Comparison of ENCODE assay signal across 10 mouse cellular contexts in genomic region chr19:61266651-61267050, GRCm38 (mm10). TPM values are rescaled to one million over a fixed set of nuclear protein-coding genes. Genes with fewer than 3 reads are reported as not detected.
DNase-seq lines count a peak whose midpoint lies in the region; ATAC-seq and TF ChIP-seq lines count a peak whose summit lies in the region.
"Had no signal": no experiment of that assay in that cellular context is flagged by ENCODE, and none has a peak within 500 bp of the region (broad histone marks: within the 10 kb centered on the region; RNA-seq: fewer than 3 reads in every experiment).

No protein-coding gene starts in this region.

- 2% methylated on average over 25 of the region's 26 CpGs for WGBS in stomach, postnatal 0 days

- H3K27me3 ChIP-seq in erythroblast, embryonic 14.5 days (ENCODE audit: control insufficient read depth) = 0 out of 2 replicates have a peak, but pooled peaks cover 2% of the 10 kb centered on the region
- no peaks in the 10 kb centered on the region for H3K27me3 ChIP-seq in stomach, postnatal 0 days (ENCODE audit: control insufficient read depth, insufficient read depth, low read length)
- H3K27me3 ChIP-seq: midbrain, embryonic 12.5 days had no signal

- intact Hi-C loops in left cerebral cortex, postnatal 36 days (cut with DNase I) = loop anchor here (1.0 kb wide), 1 partner anchor 67 kb away; no protein-coding TSS in a partner anchor
- intact Hi-C loops in gastrocnemius, postnatal 36 days (cut with DNase I) = no loop called here

- H3K9ac ChIP-seq in stomach, postnatal 0 days (ENCODE audit: low read length) = no peak overlapping the region
- H3K9ac ChIP-seq: midbrain, embryonic 12.5 days had no signal

- H3K27ac ChIP-seq in stomach, postnatal 0 days (replicated peaks) = no peak overlapping the region

- peak; percentile 13 to 26 for DNase-seq in left cerebral cortex, postnatal 36 days (ENCODE audit: low spot score in 2 of 2)
- DNase-seq in left cerebral cortex, adult 9 months (ENCODE audit: low spot score in 2 of 2) = no peak
- peak; percentile 80 for DNase-seq in R1 (ENCODE audit: low read depth, low spot score)
- peak; percentile 100 for DNase-seq in induced T-regulatory cell, adult 2 months (ENCODE audit: low read depth)
- peak; percentile 91 for DNase-seq in stomach, postnatal 0 days (ENCODE audit: low spot score)
- no peak for DNase-seq in gastrocnemius, postnatal 36 days

- H3K4me3 ChIP-seq in erythroblast, embryonic 14.5 days (replicated peaks) = peak overlapping the region; percentile 47
- H3K4me3 ChIP-seq in stomach, postnatal 0 days (ENCODE audit: low read depth, low read length) = no peak overlapping the region
- H3K4me3 ChIP-seq: midbrain, embryonic 12.5 days had no signal

- H3K4me1 ChIP-seq in erythroblast, embryonic 14.5 days (ENCODE audit: control insufficient read depth) = no peaks in the 10 kb centered on the region; the same call in 1 of the 2 replicates
- H3K4me1 ChIP-seq in stomach, postnatal 0 days (replicated peaks; ENCODE audit: control insufficient read depth, insufficient read depth) = no peaks in the 10 kb centered on the region
- H3K4me1 ChIP-seq: midbrain, embryonic 12.5 days had no signal

- no peaks in the 10 kb centered on the region for H3K9me3 ChIP-seq in erythroblast, embryonic 14.5 days (ENCODE audit: control insufficient read depth, low read length)
- no peaks in the 10 kb centered on the region for H3K9me3 ChIP-seq in stomach, postnatal 0 days (ENCODE audit: control insufficient read depth, low read length)
- H3K9me3 ChIP-seq: midbrain, embryonic 12.5 days had no signal

- TF ChIP-seq EP300 in stomach, postnatal 0 days (optimal IDR thresholded peaks at IDR 0.05) = no peak

- ATAC-seq in erythroblast, adult 5-6 weeks (replicated peaks; ENCODE audit: low FRiP score, poor library complexity, severe bottlenecking) = no peak
- ATAC-seq in stomach, postnatal 0 days (ENCODE audit: low FRiP score, low TSS enrichment) = no peak

- no peak for TF ChIP-seq CTCF in stomach, postnatal 0 days (IDR thresholded peaks at IDR 0.05; ENCODE audit: low read depth)

- H3K4me2 ChIP-seq in stomach, postnatal 0 days (replicated peaks; ENCODE audit: low read depth) = no peak overlapping the region
- H3K4me2 ChIP-seq: midbrain, embryonic 12.5 days had no signal

- no peaks in the 10 kb centered on the region for H3K36me3 ChIP-seq in erythroblast, embryonic 14.5 days (ENCODE audit: control insufficient read depth)
- no peaks in the 10 kb centered on the region for H3K36me3 ChIP-seq in stomach, postnatal 0 days (ENCODE audit: control insufficient read depth, insufficient read depth, low read length)
- H3K36me3 ChIP-seq: midbrain, embryonic 12.5 days had no signal

RNA-seq across cellular contexts. Expression of gene Gm21060, which starts 30.2 kb away (rescaled TPM):
- polyA plus RNA-seq in erythroblast, embryonic 14.5 days (2012) = not detected in 2 replicates
- not detected in 2 replicates for total RNA-seq in erythroblast, adult 5-6 weeks (2015; ENCODE audit: low replicate concordance)
- not detected in 2 replicates for total RNA-seq in erythroblast, adult 5-6 weeks (2017; ENCODE audit: low replicate concordance)
- total RNA-seq in left cerebral cortex, postnatal 36 days (2021) = not detected
- polyA plus RNA-seq in stomach, postnatal 0 days (2015; fragmentation: Nextera tagmentation; extraction: Ambion mirVana) = not detected in 2 replicates
- not detected for total RNA-seq in gastrocnemius, postnatal 36 days (2021)
- polyA plus RNA-seq: heart, embryonic 14.5 days; midbrain, embryonic 12.5 days had no signal

RNA-seq across cellular contexts. Expression of gene Csf2ra, which starts 38.4 kb away (rescaled TPM):
- polyA plus RNA-seq in erythroblast, embryonic 14.5 days (2012) = 0.78 and 1.2 TPM in 2 replicates
- 39.8 and 49.9 TPM in 2 replicates for total RNA-seq in erythroblast, adult 5-6 weeks (2015; ENCODE audit: low replicate concordance)
- total RNA-seq in erythroblast, adult 5-6 weeks (2017; ENCODE audit: low replicate concordance) = 16.9 and 22.8 TPM in 2 replicates
- 10 to 100 TPM; 27.5 to 40.7 TPM for total RNA-seq in left cerebral cortex, postnatal 36 days (2021)
- 8.4 and 9.0 TPM in 2 replicates for polyA plus RNA-seq in stomach, postnatal 0 days (2015; fragmentation: Nextera tagmentation; extraction: Ambion mirVana)
- total RNA-seq in gastrocnemius, postnatal 36 days (2021) = 1 to 10 TPM in 1 of 2 experiments, under 1 TPM in 1; 0.71 to 2.2 TPM

Comparison
In these comparisons a context has a peak if more than half of its experiments do, and no peak if none do; other contexts are left out.
1. DNase-seq: peak in left cerebral cortex, postnatal 36 days (2 of 2), R1 (single experiment), induced T-regulatory cell, adult 2 months (single experiment) and stomach, postnatal 0 days (single experiment); none in left cerebral cortex, adult 9 months (0 of 2) and gastrocnemius, postnatal 36 days (0 of 2).
2. RNA of gene Csf2ra, which starts 38.4 kb away (total RNA-seq): 27.5 to 40.7 TPM in left cerebral cortex, postnatal 36 days and 16.9 to 49.9 TPM in erythroblast, adult 5-6 weeks; 0.71 to 2.2 TPM in gastrocnemius, postnatal 36 days; every median in the first group is over 4 times any median in the second.